Mouse (Mus musculus) heart, embryonic 13.5 days (tissue): ENCODE measurements at regions not wholly inside any gene's neighbourhood (a gene's known extent, or its start where the extent isn't known, plus 50 kb on each side); places are given as distances from the start of the nearest gene placed in this dataset.

ENCODE experiments used
- ATAC-seq: fragments of 200-750 bp; cut with Nextera tagmentation; 2 replicates; pipeline ENCODE4 v1.8.0; 2017; ENCODE audit warnings: moderate TSS enrichment; ENCODE audit not compliant: insufficient number of reproducible peaks, low FRiP score, low TSS enrichment; ENCODE audit errors: extremely low read depth
- H3K27ac ChIP-seq: fragments of 300-500 bp; sonication (generic); replicated peaks from 2 replicates; pipeline ENCODE4 v1.5.1; 2015; ENCODE audit warnings: moderate library complexity, mild to moderate bottlenecking, inconsistent platforms
- H3K27me3 ChIP-seq: fragments of 300-500 bp; sonication (generic); replicated peaks from 2 replicates; pipeline ENCODE4 v1.6.1; 2015; ENCODE audit warnings: mild to moderate bottlenecking, inconsistent platforms
- H3K36me3 ChIP-seq: fragments of 300-500 bp; sonication (generic); 2 replicates; pipeline ENCODE4 v1.6.1; 2015; ENCODE audit warnings: mild to moderate bottlenecking, inconsistent platforms
- H3K4me1 ChIP-seq: fragments of 300-500 bp; sonication (generic); 2 replicates; pipeline ENCODE4 v1.6.1; 2015; ENCODE audit warnings: inconsistent platforms
- H3K4me2 ChIP-seq: fragments of 300-500 bp; sonication (generic); 2 replicates; pipeline ENCODE4 v1.6.1; 2015; ENCODE audit warnings: inconsistent platforms, mild to moderate bottlenecking, moderate library complexity
- H3K4me3 ChIP-seq: fragments of 300-500 bp; sonication (generic); 2 replicates; pipeline ENCODE4 v1.5.1; 2015; ENCODE audit warnings: moderate library complexity, mild to moderate bottlenecking, inconsistent platforms
- H3K9ac ChIP-seq: fragments of 300-500 bp; sonication (generic); 2 replicates; pipeline ENCODE4 v1.6.1; 2015; ENCODE audit warnings: inconsistent platforms, mild to moderate bottlenecking, moderate library complexity
- H3K9me3 ChIP-seq: fragments of 300-500 bp; sonication (generic); 2 replicates; pipeline ENCODE4 v1.6.1; 2016; ENCODE audit warnings: inconsistent platforms
- WGBS: fragments of 180-500 bp; shearing (Covaris S2); methylation state at CpG from one replicate; pipeline ENCODE4 v1.1.7; 2015; ENCODE audit warnings: mixed read lengths; 5-methylcytosine and 5-hydroxymethylcytosine counted together

GRCm38 (mm10) chrX:42361400-42362028, 128.0 kb upstream of the Tex13c2 start:
- peaks cover 5% of the 10 kb centered on the region for H3K4me1 ChIP-seq
- peak overlapping the region; percentile 64 for H3K4me2 ChIP-seq
- H3K4me3 ChIP-seq = no peak overlapping the region
- ATAC-seq = no peak
- H3K9me3 ChIP-seq = no peaks in the 10 kb centered on the region
- H3K36me3 ChIP-seq = no peaks in the 10 kb centered on the region
- H3K27me3 ChIP-seq = no peaks in the 10 kb centered on the region
- H3K27ac ChIP-seq = no peak overlapping the region
- H3K9ac ChIP-seq = no peak overlapping the region
- WGBS = 35% methylated on average over 15 of the region's 15 CpGs

- H3K36me3 ChIP-seq = no peaks in the 10 kb centered on the region
- H3K27ac ChIP-seq = no peak overlapping the region
- no peak overlapping the region for H3K4me3 ChIP-seq
- no peak overlapping the region for H3K9ac ChIP-seq
- ATAC-seq = no peak
- peaks cover 5% of the 10 kb centered on the region for H3K4me1 ChIP-seq
- H3K4me2 ChIP-seq = no peak overlapping the region
- H3K9me3 ChIP-seq = no peaks in the 10 kb centered on the region
- WGBS = 52% methylated on average over 1 of the region's 1 CpGs
- H3K27me3 ChIP-seq = no peaks in the 10 kb centered on the region
Observed at GRCm38 (mm10) chrX:42364137-42364536, 125.4 kb upstream of the Tex13c2 start.

- 55% methylated on average over 3 of the region's 3 CpGs for WGBS
- Histone ChIP-seq H3K9me3 (no peaks in the 10 kb centered on the region), H3K27me3 (no peaks in the 10 kb centered on the region), H3K4me3 (no peak overlapping the region), H3K4me2 (no peak overlapping the region), H3K9ac (no peak overlapping the region), H3K27ac (no peak overlapping the region), H3K36me3 (no peaks in the 10 kb centered on the region), H3K4me1 (no peaks in the 10 kb centered on the region)
- ATAC-seq = no peak
Observed at GRCm38 (mm10) chrX:42373794-42374398, 115.6 kb upstream of the Tex13c2 start.

- H3K9ac ChIP-seq = no peak overlapping the region
- ATAC-seq = no peak
- no peak overlapping the region for H3K4me2 ChIP-seq
- H3K4me1 ChIP-seq = peaks cover 10% of the 10 kb centered on the region; the same call in 1 of the 2 replicates
- H3K9me3 ChIP-seq = no peaks in the 10 kb centered on the region
- H3K4me3 ChIP-seq = no peak overlapping the region
- no peak overlapping the region for H3K27ac ChIP-seq
- 58% methylated on average over 3 of the region's 3 CpGs for WGBS
- H3K36me3 ChIP-seq = no peaks in the 10 kb centered on the region
- H3K27me3 ChIP-seq = no peaks in the 10 kb centered on the region
Observed at GRCm38 (mm10) chrX:42393836-42394556, 95.5 kb upstream of the Tex13c2 start.

- ATAC-seq = no peak
- peaks cover 10% of the 10 kb centered on the region; the same call in 1 of the 2 replicates for H3K4me1 ChIP-seq
- H3K27ac ChIP-seq = no peak overlapping the region
- H3K9me3 ChIP-seq = no peaks in the 10 kb centered on the region
- H3K9ac ChIP-seq = no peak overlapping the region
- no peak overlapping the region for H3K4me2 ChIP-seq
- no peak overlapping the region for H3K4me3 ChIP-seq
- WGBS = 71% methylated on average over 4 of the region's 4 CpGs
- no peaks in the 10 kb centered on the region for H3K36me3 ChIP-seq
- H3K27me3 ChIP-seq = no peaks in the 10 kb centered on the region
Observed at GRCm38 (mm10) chrX:42396441-42396840, 93.0 kb upstream of the Tex13c2 start.

- no peak overlapping the region for H3K27ac ChIP-seq
- H3K4me2 ChIP-seq = no peak overlapping the region
- whole genome bisulfite sequencing = 46% methylated on average over 1 of the region's 1 CpGs
- 0 out of 2 replicates have a peak, but pooled peaks cover 4% of the 10 kb centered on the region for H3K4me1 ChIP-seq
- H3K9ac ChIP-seq = no peak overlapping the region
- H3K4me3 ChIP-seq = no peak overlapping the region
- no peaks in the 10 kb centered on the region for H3K9me3 ChIP-seq
- no peak for ATAC-seq
- no peaks in the 10 kb centered on the region for H3K36me3 ChIP-seq
- no peaks in the 10 kb centered on the region for H3K27me3 ChIP-seq
Observed at GRCm38 (mm10) chrX:42398836-42399235, 90.7 kb upstream of the Tex13c2 start.

- ATAC-seq = no peak
Observed at GRCm38 (mm10) chrX:42399343-42399742, 90.1 kb upstream of the Tex13c2 start.

GRCm38 (mm10) chrX:42401091-42401490, 88.4 kb upstream of the Tex13c2 start:
- no peak for ATAC-seq
- Histone ChIP-seq H3K4me2 (no peak overlapping the region), H3K27me3 (no peaks in the 10 kb centered on the region), H3K9me3 (no peaks in the 10 kb centered on the region), H3K4me1 (no peaks in the 10 kb centered on the region), H3K36me3 (no peaks in the 10 kb centered on the region), H3K4me3 (no peak overlapping the region), H3K27ac (no peak overlapping the region), H3K9ac (no peak overlapping the region)
- WGBS = 84% methylated on average over 1 of the region's 1 CpGs

More at GRCm38 (mm10) chrX:42399343-42399742, 90.1 kb upstream of the Tex13c2 start:
- H3K4me3 ChIP-seq = no peak overlapping the region
- no peaks in the 10 kb centered on the region for H3K4me1 ChIP-seq
- no peak overlapping the region for H3K27ac ChIP-seq
- H3K9me3 ChIP-seq = no peaks in the 10 kb centered on the region
- H3K4me2 ChIP-seq = no peak overlapping the region
- H3K36me3 ChIP-seq = no peaks in the 10 kb centered on the region
- H3K9ac ChIP-seq = no peak overlapping the region
- no peaks in the 10 kb centered on the region for H3K27me3 ChIP-seq

- no peak overlapping the region for H3K27ac ChIP-seq
- 72% methylated on average over 7 of the region's 7 CpGs for WGBS
- no peaks in the 10 kb centered on the region for H3K27me3 ChIP-seq
- H3K4me1 ChIP-seq = no peaks in the 10 kb centered on the region
- ATAC-seq = no peak
- no peak overlapping the region for H3K4me2 ChIP-seq
- H3K9me3 ChIP-seq = no peaks in the 10 kb centered on the region
- no peaks in the 10 kb centered on the region for H3K36me3 ChIP-seq
- H3K4me3 ChIP-seq = no peak overlapping the region
- H3K9ac ChIP-seq = no peak overlapping the region
Observed at GRCm38 (mm10) chrX:42401564-42402334, 87.7 kb upstream of the Tex13c2 start.

GRCm38 (mm10) chrX:42402335-42402605, 87.2 kb upstream of the Tex13c2 start:
- no peak overlapping the region for H3K4me2 ChIP-seq
- no peak overlapping the region for H3K9ac ChIP-seq
- no peak for ATAC-seq
- no peak overlapping the region for H3K4me3 ChIP-seq
- H3K36me3 ChIP-seq = no peaks in the 10 kb centered on the region
- WGBS = 57% methylated on average over 4 of the region's 4 CpGs
- H3K27me3 ChIP-seq = no peaks in the 10 kb centered on the region
- H3K27ac ChIP-seq = no peak overlapping the region
- H3K9me3 ChIP-seq = no peaks in the 10 kb centered on the region
- H3K4me1 ChIP-seq = no peaks in the 10 kb centered on the region

GRCm38 (mm10) chrX:42431851-42432635, 57.4 kb upstream of the Tex13c2 start:
- ATAC-seq = no peak
- Histone ChIP-seq H3K4me3 (no peak overlapping the region), H3K4me1 (no peaks in the 10 kb centered on the region), H3K27me3 (no peaks in the 10 kb centered on the region), H3K9me3 (no peaks in the 10 kb centered on the region), H3K36me3 (no peaks in the 10 kb centered on the region), H3K27ac (no peak overlapping the region), H3K4me2 (no peak overlapping the region), H3K9ac (no peak overlapping the region)
- WGBS = 43% methylated on average over 7 of the region's 7 CpGs
